Mouse (Mus musculus) heart, adult 2 months (tissue): ENCODE measurements around the gene Stra6.

ENCODE experiments used
- CTCF ChIP-seq: fragments of 200-600 bp; IDR thresholded peaks from 2 replicates; pipeline ENCODE4 v1.8.1; 2022; ENCODE audit warnings: antibody characterized with exemption, mild to moderate bottlenecking, moderate library complexity
- POLR2A ChIP-seq: fragments of 200-500 bp; IDR thresholded peaks from 2 replicates; pipeline ENCODE4 v1.6.1; 2011; ENCODE audit warnings: mild to moderate bottlenecking, low read depth, low read length, control low read depth; ENCODE audit not compliant: insufficient read depth

DNA sequence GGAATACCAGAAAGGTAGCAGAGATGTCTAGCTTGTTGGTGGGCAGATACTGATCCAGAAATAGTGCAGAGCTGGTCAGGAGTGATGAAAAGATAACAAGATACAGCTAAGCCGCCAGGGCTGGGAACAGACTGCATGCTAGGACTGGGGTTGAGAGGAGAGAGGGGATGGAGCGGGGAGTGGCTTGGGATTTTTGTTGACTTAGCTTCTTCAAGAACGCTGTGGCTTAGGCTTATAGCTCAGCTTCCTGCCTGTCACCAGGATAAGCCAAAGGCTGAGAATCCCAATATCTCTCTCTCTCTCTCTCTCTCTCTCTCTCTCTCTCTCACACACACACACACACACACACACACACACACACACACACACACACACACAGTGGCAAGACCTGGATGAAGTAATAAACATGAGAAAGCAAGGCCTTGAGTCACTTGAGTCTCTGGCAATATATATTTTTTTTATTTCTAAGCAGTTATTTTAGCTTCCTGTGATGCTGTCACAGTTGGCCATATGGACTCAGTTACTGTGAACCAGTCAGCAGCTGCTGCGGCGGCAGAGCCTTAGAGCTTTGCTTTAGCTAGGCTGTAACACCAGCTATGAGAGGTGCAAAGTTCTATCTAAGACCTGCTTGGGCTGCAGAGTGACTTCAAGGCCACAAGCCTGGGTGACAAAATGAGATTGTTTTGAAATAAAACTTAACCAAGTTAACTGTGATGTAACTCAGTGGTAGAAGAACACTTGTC is 112.3 kb downstream of the Stra6 start:
- TF ChIP-seq POLR2A (no peak), CTCF (no peak)
